Mouse (Mus musculus) heart, postnatal 0 days (tissue): ENCODE measurements at regions not wholly inside any gene's neighbourhood (a gene's known extent, or its start where the extent isn't known, plus 50 kb on each side); places are given as distances from the start of the nearest gene placed in this dataset.

Experiments used
- CTCF ChIP-seq: IDR thresholded peaks from 2 replicates; pipeline ENCODE4 v1.5.1; 2016; ENCODE audit warnings: antibody characterized with exemption, control low read depth, low read depth
- EP300 ChIP-seq: IDR thresholded peaks from 2 replicates; pipeline ENCODE4 v1.6.1; 2016; ENCODE audit warnings: antibody characterized with exemption, low read depth

DNA sequence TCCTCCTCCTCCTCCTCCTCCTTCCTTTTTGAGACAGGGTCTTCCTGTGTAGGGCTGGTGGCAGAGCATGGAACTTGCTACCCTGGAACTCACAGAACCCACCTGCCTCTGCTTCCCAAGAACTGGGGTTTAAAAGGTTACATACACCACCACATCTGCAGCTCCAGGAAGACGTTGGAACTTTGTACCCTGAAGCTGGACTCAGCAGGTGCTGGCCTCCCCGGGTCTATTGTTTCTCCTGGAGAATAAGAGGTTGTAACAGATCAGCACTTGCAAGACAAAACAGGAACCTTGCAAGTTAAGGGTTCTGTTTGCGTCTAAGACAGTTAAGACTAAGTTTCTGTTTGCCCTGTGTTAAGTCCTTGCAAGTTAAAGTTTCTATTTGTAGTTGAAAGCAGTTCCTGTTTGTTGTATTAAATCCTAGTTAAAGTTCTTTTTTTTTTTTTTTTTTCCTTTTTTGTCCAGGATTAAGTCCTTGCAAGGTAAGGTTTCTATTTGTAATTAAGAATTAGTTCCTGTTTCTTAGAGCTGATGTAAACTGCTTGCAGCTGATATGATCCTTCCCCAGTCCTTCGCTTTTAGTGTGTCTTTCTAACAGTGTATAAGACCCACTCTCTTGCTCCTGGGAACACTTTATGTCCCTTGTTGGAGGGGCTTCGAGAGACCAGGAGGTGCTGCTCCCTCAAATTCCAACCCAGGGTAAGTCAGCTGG is 55.0 kb upstream of the Sgk1 start:
- TF ChIP-seq CTCF (no peak), EP300 (no peak)
